Mouse (Mus musculus) thymus, adult 2 months (tissue): ENCODE measurements at regions not wholly inside any gene's neighbourhood (a gene's known extent, or its start where the extent isn't known, plus 50 kb on each side); places are given as distances from the start of the nearest gene placed in this dataset.

Experiments
- DNase-seq: peaks from one replicate; pipeline ENCODE4 v3.0.0; 2021
- H3K27ac ChIP-seq: fragments of 200-500 bp; 2 replicates; pipeline ENCODE4 v1.5.1; 2012; ENCODE audit warnings: low read length, control low read depth; ENCODE audit not compliant: control insufficient read depth, insufficient read depth
- H3K27me3 ChIP-seq: fragments of 200-500 bp; 2 replicates; pipeline ENCODE4 v1.6.1; 2012; ENCODE audit warnings: mild to moderate bottlenecking, low read length, moderate library complexity, mixed read lengths; ENCODE audit not compliant: control insufficient read depth, insufficient read depth
- H3K36me3 ChIP-seq: fragments of 200-500 bp; 2 replicates; pipeline ENCODE4 v1.6.1; 2012; ENCODE audit warnings: mild to moderate bottlenecking, low read length, moderate library complexity; ENCODE audit not compliant: control insufficient read depth, insufficient read depth
- H3K4me1 ChIP-seq: fragments of 200-500 bp; replicated peaks from 2 replicates; pipeline ENCODE4 v1.6.1; 2012; ENCODE audit warnings: low read length; ENCODE audit not compliant: control insufficient read depth, insufficient read depth
- H3K4me3 ChIP-seq: fragments of 200-500 bp; 2 replicates; pipeline ENCODE4 v1.5.1; 2012; ENCODE audit warnings: mild to moderate bottlenecking, low read length, control low read depth, moderate library complexity; ENCODE audit not compliant: control insufficient read depth, insufficient read depth
- CTCF ChIP-seq: fragments of 200-500 bp; IDR thresholded peaks from 2 replicates; pipeline ENCODE4 v1.5.1; 2012; ENCODE audit warnings: mild to moderate bottlenecking, control low read depth, low read length, moderate library complexity, borderline replicate concordance; ENCODE audit not compliant: control insufficient read depth, poor library complexity, insufficient read depth; ENCODE audit errors: extremely low read depth
- POLR2A ChIP-seq: fragments of 200-500 bp; IDR thresholded peaks from 2 replicates; pipeline ENCODE4 v1.6.1; 2012; ENCODE audit warnings: mild to moderate bottlenecking, low read length, control low read depth, moderate library complexity; ENCODE audit not compliant: control insufficient read depth, poor library complexity, insufficient read depth; ENCODE audit errors: extremely low read depth
- WGBS: fragments of 180-500 bp; shearing (Covaris S2); methylation state at CpG from one replicate; pipeline ENCODE4 v1.1.7; 2018; 5-methylcytosine and 5-hydroxymethylcytosine counted together

- 88% methylated on average over 1 of the region's 1 CpGs for WGBS
- no peak for DNase-seq
- no peaks in the 10 kb centered on the region for H3K4me1 ChIP-seq
- H3K27me3 ChIP-seq, result no peaks in the 10 kb centered on the region
- no peak overlapping the region for H3K4me3 ChIP-seq
- TF ChIP-seq POLR2A, result no peak
- TF ChIP-seq CTCF, result no peak
- H3K27ac ChIP-seq, result no peak overlapping the region
- H3K36me3 ChIP-seq, result no peaks in the 10 kb centered on the region
These were observed 336.5 kb downstream of the Phf14 start for GRCm38 (mm10) chr6:12244151-12244550.

GRCm38 (mm10) chr6:12247975-12248374, 340.4 kb downstream of the Phf14 start:
- no peak for DNase-seq
- Histone ChIP-seq H3K4me3 (no peak overlapping the region), H3K4me1 (no peaks in the 10 kb centered on the region), H3K36me3 (no peaks in the 10 kb centered on the region), H3K27me3 (no peaks in the 10 kb centered on the region), H3K27ac (no peak overlapping the region)
- no peak for TF ChIP-seq CTCF

- DNase-seq, result no peak
- H3K27ac ChIP-seq, result no peak overlapping the region
These were observed 341.0 kb downstream of the Phf14 start for GRCm38 (mm10) chr6:12248599-12248998.

GRCm38 (mm10) chr6:12254507-12254906, 346.9 kb downstream of the Phf14 start:
- H3K4me3 ChIP-seq, result no peak overlapping the region
- no peak overlapping the region for H3K27ac ChIP-seq
- no peaks in the 10 kb centered on the region for H3K4me1 ChIP-seq
- H3K36me3 ChIP-seq, result no peaks in the 10 kb centered on the region
- WGBS, result 91% methylated on average over 3 of the region's 3 CpGs
- no peak for DNase-seq
- no peak for TF ChIP-seq CTCF
- TF ChIP-seq POLR2A, result no peak
- H3K27me3 ChIP-seq, result no peaks in the 10 kb centered on the region

More at GRCm38 (mm10) chr6:12248599-12248998, 341.0 kb downstream of the Phf14 start:
- H3K4me1 ChIP-seq, result no peaks in the 10 kb centered on the region
- H3K27me3 ChIP-seq, result no peaks in the 10 kb centered on the region
- H3K4me3 ChIP-seq, result no peak overlapping the region
- 83% methylated on average over 4 of the region's 4 CpGs for WGBS
- no peaks in the 10 kb centered on the region for H3K36me3 ChIP-seq
- no peak for TF ChIP-seq POLR2A
- TF ChIP-seq CTCF, result no peak

- Histone ChIP-seq H3K27ac (no peak overlapping the region), H3K4me1 (no peaks in the 10 kb centered on the region), H3K27me3 (no peaks in the 10 kb centered on the region), H3K4me3 (no peak overlapping the region), H3K36me3 (no peaks in the 10 kb centered on the region)
- TF ChIP-seq CTCF (no peak), POLR2A (no peak)
- no peak for DNase-seq
- 69% methylated on average over 1 of the region's 1 CpGs for WGBS
These were observed 347.8 kb downstream of the Phf14 start for GRCm38 (mm10) chr6:12255434-12255833.

- DNase-seq, result no peak
- Histone ChIP-seq H3K27ac (no peak overlapping the region), H3K4me1 (no peaks in the 10 kb centered on the region), H3K27me3 (no peaks in the 10 kb centered on the region), H3K36me3 (no peaks in the 10 kb centered on the region), H3K4me3 (no peak overlapping the region)
- TF ChIP-seq CTCF, result no peak
- no peak for TF ChIP-seq POLR2A
- WGBS, result over 99% methylated on average over 3 of the region's 3 CpGs
These were observed 350.7 kb downstream of the Phf14 start for GRCm38 (mm10) chr6:12258273-12258672.

GRCm38 (mm10) chr6:12258940-12259481, 351.4 kb downstream of the Phf14 start:
- Histone ChIP-seq H3K4me1 (no peaks in the 10 kb centered on the region), H3K4me3 (no peak overlapping the region), H3K36me3 (no peaks in the 10 kb centered on the region), H3K27me3 (no peaks in the 10 kb centered on the region), H3K27ac (no peak overlapping the region)
- no peak for TF ChIP-seq CTCF
- no peak for TF ChIP-seq POLR2A
- no peak for DNase-seq
- 84% methylated on average over 7 of the region's 7 CpGs for WGBS
